Mouse (Mus musculus) liver, adult (tissue): ENCODE data around the gene Fbxo6.

Experiments used
- GATA4 ChIP-seq: IDR thresholded peaks from 2 replicates; pipeline ENCODE4 v1.6.1; 2014; ENCODE audit warnings: mild to moderate bottlenecking, low read length; ENCODE audit not compliant: insufficient replicate concordance

Fbxo6 gene

GRCm38 (mm10) chr4:148164461-148164860 lies 12.5 kb upstream of the Fbxo6 start:
- TF ChIP-seq GATA4, result no peak

DNA sequence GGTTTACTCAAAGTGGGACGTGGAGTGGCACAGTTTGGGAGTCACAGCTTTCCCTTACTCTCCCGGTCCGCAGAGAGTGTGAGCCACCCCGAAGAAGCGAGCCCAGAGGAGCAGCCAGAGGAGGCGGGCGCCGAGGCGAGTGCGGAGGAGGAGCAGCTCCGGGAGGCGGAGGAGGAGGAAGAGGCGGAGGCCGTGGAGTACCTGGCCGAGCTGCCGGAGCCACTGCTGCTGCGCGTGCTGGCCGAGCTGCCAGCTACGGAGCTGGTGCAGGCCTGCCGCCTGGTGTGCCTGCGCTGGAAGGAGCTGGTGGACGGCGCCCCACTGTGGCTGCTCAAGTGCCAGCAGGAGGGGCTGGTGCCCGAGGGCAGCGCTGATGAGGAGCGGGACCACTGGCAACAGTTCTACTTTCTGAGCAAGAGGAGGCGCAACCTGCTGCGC lies 12.1 kb upstream of the Fbxo6 start:
- TF ChIP-seq GATA4, result no peak

DNA sequence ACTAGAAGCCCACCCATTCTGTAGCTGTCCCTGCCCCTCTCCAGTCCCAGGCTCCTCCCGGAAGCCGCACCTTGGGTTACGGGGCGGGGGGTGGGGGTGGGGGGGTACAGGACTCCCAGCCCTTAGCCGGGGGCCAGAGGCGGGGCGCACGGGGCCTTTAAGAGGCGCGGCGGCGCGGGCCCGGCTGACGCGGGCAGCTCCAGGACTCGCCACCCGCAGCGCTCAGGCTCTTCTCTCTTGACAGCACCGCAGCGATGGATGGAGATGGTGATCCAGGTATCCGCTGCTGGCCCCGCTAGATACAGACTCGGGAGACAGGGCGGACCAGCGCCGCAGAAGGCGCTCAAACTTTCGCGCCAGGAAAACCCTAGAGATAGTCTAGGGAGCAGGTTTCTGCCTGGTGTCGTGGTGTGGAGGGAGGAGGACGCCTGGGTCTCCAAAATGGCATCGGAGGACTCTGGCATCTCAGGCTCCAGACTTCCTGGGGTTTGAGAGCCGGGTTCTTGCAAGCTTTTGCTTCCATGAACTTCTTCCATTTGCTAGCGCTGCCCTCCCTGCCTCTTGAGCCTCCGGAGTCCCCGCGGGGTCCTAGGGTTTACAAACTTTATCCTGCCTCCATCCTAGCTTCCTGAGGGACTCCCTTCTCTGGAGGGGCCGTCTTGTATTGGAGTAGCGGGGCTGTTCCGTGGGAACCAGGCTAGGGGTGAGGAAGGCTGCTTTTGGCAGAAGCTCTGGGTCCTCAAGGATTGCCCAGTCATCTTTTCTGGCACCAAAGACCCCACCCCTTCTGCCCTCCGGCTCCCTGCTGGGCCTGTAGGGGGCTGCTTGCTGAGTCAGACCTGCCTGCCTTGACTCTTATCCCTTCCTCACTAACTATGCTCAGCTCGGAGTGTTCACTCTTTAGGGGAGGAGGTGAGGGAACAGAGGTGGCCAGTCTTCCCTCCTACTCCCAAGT lies 8.8 kb upstream of the Fbxo6 start, which contains the start of the genes Fbxo44 and Fbxo2:
Gene Fbxo44, minus strand, starts transcription at position 47 of the 955 bp plus-strand sequence.
Gene Fbxo2, plus strand, starts transcription at position 186 of the 955 bp plus-strand sequence.
- TF ChIP-seq GATA4, result no peak

DNA sequence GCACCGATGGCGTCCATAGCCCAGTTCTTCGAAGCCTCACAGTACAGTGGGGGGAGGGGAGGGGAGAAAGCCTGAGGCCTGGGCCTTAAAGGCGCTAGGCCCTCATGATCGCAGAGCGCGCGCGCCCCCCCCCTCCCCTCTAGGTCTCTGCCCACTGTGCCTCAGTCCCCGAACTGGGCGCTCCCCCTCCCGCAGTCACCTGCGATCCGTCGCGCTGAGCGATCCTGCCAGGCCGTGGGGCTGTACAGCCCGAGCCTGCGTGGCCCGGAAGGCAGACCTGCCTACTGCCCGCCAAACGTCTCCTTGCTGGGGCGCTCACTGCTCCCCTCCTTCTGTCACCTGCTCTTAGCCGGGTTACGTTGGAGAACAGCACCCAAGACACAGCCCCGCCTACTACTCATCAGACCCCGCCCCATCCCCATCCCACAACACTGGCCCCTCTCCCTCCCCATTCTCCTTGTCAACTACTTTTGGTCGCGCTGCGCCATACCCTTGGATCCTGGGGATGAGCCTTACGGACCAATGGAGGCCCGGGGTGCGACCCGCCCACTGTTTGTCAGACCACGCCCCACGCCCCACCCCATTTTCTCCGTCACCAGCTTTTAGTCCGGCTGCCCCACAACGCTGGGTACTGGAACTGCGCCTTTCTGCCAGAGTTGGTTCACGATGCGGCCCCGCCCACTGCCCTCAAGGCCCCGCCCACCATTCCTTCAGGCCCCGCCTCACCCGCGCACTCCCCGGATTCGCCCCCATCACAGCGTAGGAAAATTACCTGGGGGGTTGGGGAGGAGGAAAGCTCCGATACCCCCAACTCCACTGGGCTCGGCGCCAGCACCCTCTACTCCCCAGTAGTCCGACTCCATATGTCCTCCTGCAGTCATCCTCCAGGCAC lies 7.8 kb upstream of the Fbxo6 start:
- TF ChIP-seq GATA4, result no peak

DNA sequence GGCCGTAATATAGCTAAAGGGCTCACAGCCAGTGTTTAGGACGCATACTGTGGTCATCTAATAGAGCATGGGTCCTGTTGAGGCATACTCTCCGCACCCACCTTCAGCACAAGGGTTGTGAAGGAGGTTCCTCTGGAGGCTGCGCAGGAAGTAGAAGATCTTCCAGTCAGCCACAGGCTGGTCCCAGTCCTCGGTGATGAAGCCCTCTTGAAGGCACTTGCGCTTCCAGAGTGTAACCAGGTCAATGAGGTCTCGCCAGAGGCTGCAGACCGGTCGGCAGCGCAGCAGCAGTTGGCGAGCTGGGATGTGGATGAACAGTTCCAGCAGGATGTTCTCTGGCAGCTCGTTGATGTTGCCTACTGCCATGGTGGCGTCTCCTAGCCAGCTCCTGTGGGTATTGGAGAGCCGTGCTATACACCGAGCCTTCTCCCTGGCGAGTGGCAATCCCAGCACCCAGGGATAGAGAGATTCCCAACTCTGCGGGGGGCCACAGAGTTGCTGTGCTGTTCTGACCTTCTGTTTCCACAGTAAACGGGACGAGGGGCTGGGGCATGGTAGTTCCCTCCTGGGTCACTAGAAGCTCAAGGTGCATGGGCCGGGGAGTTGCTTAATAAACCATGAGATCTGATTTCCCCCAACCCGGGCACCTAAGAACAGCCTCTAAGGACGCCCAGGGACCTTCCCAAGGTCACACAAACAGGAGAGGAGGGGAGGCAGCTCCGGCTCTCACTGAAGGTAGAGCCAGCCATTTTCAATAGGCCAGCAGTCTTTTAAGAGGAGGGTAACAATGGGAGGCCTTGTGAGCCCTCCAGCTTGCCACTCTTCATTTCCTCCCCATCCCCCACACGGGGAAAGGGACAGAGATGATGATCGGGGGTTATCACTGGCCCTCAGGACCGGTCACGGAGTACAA lies 6.8 kb upstream of the Fbxo6 start:
- TF ChIP-seq GATA4, result no peak

DNA sequence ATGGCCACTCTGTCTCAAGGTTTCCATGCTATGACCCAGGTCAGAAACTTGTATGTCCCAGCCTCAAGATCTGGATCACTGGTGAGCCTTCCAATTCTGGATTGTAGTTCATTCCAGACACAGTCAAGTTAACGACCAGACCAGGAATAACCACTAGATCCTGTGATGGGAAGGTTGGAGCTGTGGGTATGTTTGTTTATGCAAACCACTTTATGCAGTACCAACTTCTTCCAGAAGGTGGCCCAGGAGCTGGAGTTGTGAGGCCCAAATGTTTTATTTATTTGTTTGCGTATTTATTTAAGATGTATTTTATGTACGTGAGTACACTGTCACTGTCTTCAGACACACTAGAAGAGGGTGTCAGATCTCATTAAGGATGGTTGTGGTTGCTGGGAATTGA lies 3.0 kb upstream of the Fbxo6 start:
- no peak for TF ChIP-seq GATA4

DNA sequence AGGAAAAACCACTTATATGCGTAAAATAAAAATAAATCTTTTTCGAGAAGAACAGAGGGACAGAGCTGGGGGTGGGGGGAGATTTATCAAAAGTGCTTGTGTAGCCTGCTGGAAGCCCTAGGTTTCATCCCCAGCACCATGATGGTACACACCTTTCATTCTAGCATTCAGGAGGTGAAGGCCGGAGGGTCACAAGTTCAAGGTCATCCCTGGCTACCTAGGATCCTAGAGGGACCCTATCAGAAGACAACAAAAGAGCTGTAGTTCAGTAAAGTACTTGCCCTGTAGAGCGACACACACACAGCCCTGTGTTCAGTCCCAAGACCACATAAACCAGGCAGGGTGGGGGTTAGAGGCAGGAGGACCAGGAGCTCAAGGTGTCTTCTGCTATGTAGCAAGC lies 2.1 kb upstream of the Fbxo6 start:
- no peak for TF ChIP-seq GATA4

DNA sequence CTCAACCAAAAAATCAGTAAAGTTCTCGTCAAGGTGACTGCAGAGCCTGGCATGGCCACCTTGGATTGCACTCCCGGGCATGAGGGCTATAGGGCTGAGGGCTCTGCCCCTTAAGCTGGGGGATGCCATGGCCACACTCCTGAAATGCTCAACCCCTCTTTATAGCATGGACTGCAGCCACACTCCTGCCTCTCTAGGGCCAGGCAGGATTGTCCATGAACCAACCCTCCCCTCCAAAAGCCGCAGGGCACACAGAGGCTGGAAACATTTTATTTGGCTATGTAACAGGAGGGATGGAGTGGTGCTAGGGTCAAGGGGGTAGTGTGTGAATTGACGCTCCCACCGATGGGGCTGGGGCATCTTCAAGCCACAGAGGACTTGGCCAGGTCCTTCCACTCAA lies 607 bp upstream of the Fbxo6 start:
- TF ChIP-seq GATA4, result no peak

DNA sequence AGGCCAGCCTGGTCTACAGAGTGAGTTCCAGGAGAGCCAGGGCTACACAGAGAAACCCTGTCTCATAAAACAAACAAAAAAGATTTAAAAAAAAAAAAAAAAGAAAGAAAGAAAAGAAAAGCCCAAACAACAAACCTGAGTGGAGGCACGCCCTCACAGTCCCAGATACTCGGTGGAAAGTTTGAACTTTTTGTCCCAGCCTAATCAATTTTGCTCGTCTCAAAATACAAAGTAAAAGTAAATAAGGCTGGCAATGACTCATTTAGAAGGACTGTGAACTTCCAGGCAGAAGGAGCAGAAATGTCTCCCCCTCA lies 1.0 kb downstream of the Fbxo6 start:
- TF ChIP-seq GATA4, result no peak

GRCm38 (mm10) chr4:148150242-148150641 lies 1.7 kb downstream of the Fbxo6 start:
- TF ChIP-seq GATA4, result no peak

GRCm38 (mm10) chr4:148149540-148149939 lies 2.4 kb downstream of the Fbxo6 start:
- TF ChIP-seq GATA4, result no peak

- TF ChIP-seq GATA4, result no peak
Observed at GRCm38 (mm10) chr4:148147714-148148113, 4.2 kb downstream of the Fbxo6 start.

- TF ChIP-seq GATA4, result no peak
Observed at GRCm38 (mm10) chr4:148143721-148144120, 8.2 kb downstream of the Fbxo6 start.

GRCm38 (mm10) chr4:148140098-148141011 lies 11.6 kb downstream of the Fbxo6 start:
- no peak for TF ChIP-seq GATA4
